Mouse (Mus musculus) limb, embryonic 14.5 days (tissue): ENCODE measurements around the gene Spred1. TPM values are rescaled to one million over a fixed set of nuclear protein-coding genes. Genes with fewer than 3 reads are reported as not detected.

Experiments
- ATAC-seq: fragments of 200-750 bp; cut with Nextera tagmentation; 2 replicates; pipeline ENCODE4 v1.8.0; 2017; ENCODE audit warnings: low read depth, moderate number of reproducible peaks, moderate TSS enrichment; ENCODE audit not compliant: low FRiP score
- DNase-seq: peaks from one replicate; pipeline ENCODE4 v3.0.0-alpha.2; 2015; ENCODE audit warnings: low spot score
- H3K27ac ChIP-seq: fragments of 300-500 bp; sonication (generic); replicated peaks from 2 replicates; pipeline ENCODE4 v1.5.1; 2014; ENCODE audit warnings: low read depth, mild to moderate bottlenecking, low read length, moderate library complexity, mixed read lengths
- H3K27me3 ChIP-seq: fragments of 300-500 bp; sonication (generic); 2 replicates; pipeline ENCODE4 v1.6.1; 2014; ENCODE audit warnings: low read length, mixed read lengths; ENCODE audit not compliant: control insufficient read depth, insufficient read depth
- H3K36me3 ChIP-seq: fragments of 300-500 bp; sonication (generic); 2 replicates; pipeline ENCODE4 v1.6.1; 2014; ENCODE audit warnings: mild to moderate bottlenecking, low read length, moderate library complexity, mixed read lengths; ENCODE audit not compliant: control insufficient read depth, insufficient read depth
- H3K4me1 ChIP-seq: fragments of 300-500 bp; sonication (generic); 2 replicates; pipeline ENCODE4 v1.6.1; 2014; ENCODE audit warnings: antibody characterized with exemption, low read length, mixed read lengths; ENCODE audit not compliant: control insufficient read depth, insufficient read depth
- H3K4me2 ChIP-seq: fragments of 300-500 bp; sonication (generic); replicated peaks from 2 replicates; pipeline ENCODE4 v1.6.1; 2014; ENCODE audit warnings: low read depth, mild to moderate bottlenecking, low read length, moderate library complexity; ENCODE audit not compliant: severe bottlenecking
- H3K4me3 ChIP-seq: fragments of 300-500 bp; sonication (generic); replicated peaks from 2 replicates; pipeline ENCODE4 v1.5.1; 2014; ENCODE audit warnings: low read length
- H3K9ac ChIP-seq: fragments of 300-500 bp; sonication (generic); 2 replicates; pipeline ENCODE4 v1.6.1; 2014; ENCODE audit warnings: mild to moderate bottlenecking, low read depth, low read length, moderate library complexity; ENCODE audit not compliant: severe bottlenecking
- H3K9me3 ChIP-seq: fragments of 300-500 bp; sonication (generic); 2 replicates; pipeline ENCODE4 v1.6.1; 2016; ENCODE audit warnings: low read length; ENCODE audit not compliant: control insufficient read depth
- POLR2A ChIP-seq: fragments of 200-500 bp; IDR thresholded peaks from 2 replicates; pipeline ENCODE4 v1.8.0; 2012; ENCODE audit warnings: inconsistent platforms, mild to moderate bottlenecking, moderate library complexity, borderline replicate concordance; ENCODE audit not compliant: insufficient read depth, insufficient read length; ENCODE audit errors: extremely low read depth
- WGBS: fragments of 180-500 bp; shearing (Covaris S2); extraction: QIAGEN DNeasy Blood & Tissue Kit; methylation state at CpG from one replicate; pipeline ENCODE4 v1.1.7; 2014; 5-methylcytosine and 5-hydroxymethylcytosine counted together
- polyA plus RNA-seq, 2 experiments: library from polyadenylated mRNA; depleted of rRNA in 1 of 2; stranded (reverse) in 1 of 2; unstranded in 1 of 2; fragments of >200 nt; fragmentation: Nextera tagmentation in 1 of 2; extraction: Ambion mirVana in 1 of 2; gene quantifications; 2 replicates each; pipeline versions ENCODE4 v1.2.1 to v1.2.3; 2012 to 2014

The Spred1 gene
- polyA plus RNA-seq, 2 experiments: 23.6 to 30.8 TPM

DNA sequence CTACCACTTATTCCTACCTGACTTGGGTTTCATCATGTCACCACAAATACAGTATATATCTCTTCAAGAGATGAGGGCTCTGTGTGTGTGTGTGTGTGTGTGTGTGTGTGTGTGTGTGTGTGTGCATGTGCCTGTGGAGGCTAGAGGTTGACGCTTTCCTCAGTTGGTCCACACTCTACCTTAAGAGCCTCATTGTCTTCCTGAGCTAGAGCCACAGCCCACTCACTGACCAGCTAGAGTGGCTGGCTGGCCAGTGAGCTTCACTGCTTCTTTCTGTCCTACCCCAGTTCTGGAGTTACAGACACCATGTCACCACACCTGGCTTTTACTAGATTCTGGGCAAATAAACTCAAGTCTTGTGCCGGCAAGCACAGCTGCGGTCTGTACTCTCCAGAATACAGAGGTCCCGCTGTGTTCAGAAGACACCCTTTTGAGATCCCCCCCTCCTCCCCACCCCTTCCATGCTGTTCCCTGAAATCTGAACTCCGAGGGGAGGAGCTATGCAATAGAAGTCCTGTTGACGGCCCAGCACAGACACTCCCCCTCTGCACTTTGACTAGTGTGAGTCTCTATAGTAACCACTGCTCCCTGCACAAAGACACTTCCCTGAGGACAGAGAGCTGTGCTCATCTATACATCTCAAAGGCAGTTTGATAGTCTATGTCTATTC, 89.4 kb downstream of the Spred1 start:
- 0 out of 2 replicates have a peak overlapping the region, but pooled peaks have one; percentile 0 for H3K4me3 ChIP-seq
- peak overlapping the region; percentile 33; the same call in 1 of the 2 replicates for H3K4me2 ChIP-seq

DNA sequence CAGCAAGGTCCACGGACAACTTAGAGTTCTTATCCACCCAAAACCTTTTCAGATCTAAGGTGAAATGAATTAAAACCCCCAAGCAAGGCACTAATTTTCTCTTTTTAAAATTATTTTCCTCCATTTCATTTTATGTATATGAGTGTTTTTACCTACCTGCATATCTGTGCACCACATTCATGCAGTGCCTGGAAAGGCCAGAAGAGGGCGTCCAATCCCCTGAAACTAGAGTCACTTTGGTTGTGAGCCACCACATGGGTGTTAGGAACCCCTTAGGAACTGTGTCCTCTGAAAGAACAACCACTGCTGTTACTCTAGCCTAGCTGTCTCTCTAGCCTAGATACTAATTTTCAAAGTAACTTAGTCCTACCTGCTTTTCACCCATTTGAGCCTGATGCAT, 95.0 kb downstream of the Spred1 start:
- TF ChIP-seq POLR2A: no peak
- no peak overlapping the region for H3K27ac ChIP-seq
- H3K9ac ChIP-seq: no peak overlapping the region
- no peak for DNase-seq
- no peak overlapping the region for H3K4me3 ChIP-seq
- 43% methylated on average over 2 of the region's 2 CpGs for WGBS
- ATAC-seq: no peak
- no peaks in the 10 kb centered on the region for H3K27me3 ChIP-seq
- H3K36me3 ChIP-seq: no peaks in the 10 kb centered on the region
- H3K9me3 ChIP-seq: no peaks in the 10 kb centered on the region
- H3K4me1 ChIP-seq: peaks cover 11% of the 10 kb centered on the region; the same call in 1 of the 2 replicates
- no peak overlapping the region for H3K4me2 ChIP-seq

More for the DNA sequence above, 89.4 kb downstream of the Spred1 start:
- Histone ChIP-seq H3K9me3 (no peaks in the 10 kb centered on the region), H3K36me3 (no peaks in the 10 kb centered on the region), H3K27me3 (no peaks in the 10 kb centered on the region), H3K27ac (peak overlapping the region; percentile 70; the same call in 1 of the 2 replicates), H3K9ac (no peak overlapping the region), H3K4me1 (peaks cover 18% of the 10 kb centered on the region)
- DNase-seq (peak; percentile 79), ATAC-seq (peak; percentile 95)
- 4% methylated on average over 6 of the region's 6 CpGs for WGBS
- TF ChIP-seq POLR2A: no peak

DNA sequence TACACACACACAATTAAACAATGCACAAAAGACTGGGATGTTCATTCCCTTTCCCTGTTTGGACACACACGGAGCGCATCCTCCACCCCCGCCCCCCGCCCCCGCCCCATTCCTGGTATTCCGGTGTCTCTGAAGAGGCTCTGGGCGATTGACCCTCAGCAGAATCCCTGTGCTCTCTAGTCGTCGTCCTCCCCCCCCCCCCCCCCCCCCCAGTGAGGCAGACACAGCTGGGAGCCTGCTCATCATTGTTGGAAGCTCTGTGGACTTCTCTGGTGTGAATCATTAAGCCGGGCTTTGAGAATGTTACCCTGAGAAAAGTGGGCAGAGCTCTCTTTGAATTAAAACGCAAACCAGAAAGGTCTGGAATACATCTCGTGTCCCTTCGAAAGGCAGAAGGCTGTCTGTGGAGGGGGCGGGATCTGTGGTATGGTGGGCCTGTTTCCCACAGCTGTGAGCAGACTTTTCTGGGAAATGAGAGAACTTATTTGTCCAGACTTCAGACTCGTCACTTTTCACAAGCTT, 96.6 kb downstream of the Spred1 start:
- no peak for TF ChIP-seq POLR2A
- H3K27me3 ChIP-seq: no peaks in the 10 kb centered on the region
- no peaks in the 10 kb centered on the region for H3K36me3 ChIP-seq
- DNase-seq (peak; percentile 73), ATAC-seq (peak; percentile 90)
- H3K4me3 ChIP-seq: no peak overlapping the region
- no peaks in the 10 kb centered on the region for H3K9me3 ChIP-seq
- peak overlapping the region; percentile 3; the same call in 1 of the 2 replicates for H3K4me2 ChIP-seq
- H3K9ac ChIP-seq: no peak overlapping the region
- H3K27ac ChIP-seq: peak overlapping the region; percentile 62
- 14% methylated on average over 14 of the region's 15 CpGs for WGBS
- H3K4me1 ChIP-seq: peaks cover 11% of the 10 kb centered on the region; the same call in 1 of the 2 replicates

DNA sequence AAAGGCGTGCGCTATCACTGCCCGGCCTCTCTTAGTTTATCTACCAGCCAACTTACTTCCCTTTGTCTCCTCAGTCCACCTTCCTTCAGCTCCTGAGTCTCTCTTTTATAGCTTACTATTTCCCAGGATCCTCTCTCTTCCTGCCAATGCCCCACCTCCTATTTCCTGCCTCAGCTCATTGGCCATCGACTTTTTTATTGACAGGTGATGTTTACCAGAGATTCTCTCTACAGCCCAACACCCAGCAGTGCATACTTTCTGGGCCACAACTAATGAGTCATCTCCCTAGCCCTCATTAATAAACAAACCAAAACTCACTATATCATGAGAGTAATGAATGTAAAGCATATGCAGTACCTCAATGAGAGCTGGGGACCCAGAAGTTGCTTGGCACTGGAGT, 98.4 kb downstream of the Spred1 start:
- Histone ChIP-seq H3K36me3 (no peaks in the 10 kb centered on the region), H3K4me2 (no peak overlapping the region), H3K27ac (no peak overlapping the region), H3K4me1 (peaks cover 11% of the 10 kb centered on the region; the same call in 1 of the 2 replicates), H3K9me3 (no peaks in the 10 kb centered on the region), H3K4me3 (no peak overlapping the region), H3K27me3 (no peaks in the 10 kb centered on the region), H3K9ac (no peak overlapping the region)
- no peak for TF ChIP-seq POLR2A
- no peak for DNase-seq
- WGBS: 90% methylated on average over 4 of the region's 4 CpGs
- ATAC-seq: no peak

DNA sequence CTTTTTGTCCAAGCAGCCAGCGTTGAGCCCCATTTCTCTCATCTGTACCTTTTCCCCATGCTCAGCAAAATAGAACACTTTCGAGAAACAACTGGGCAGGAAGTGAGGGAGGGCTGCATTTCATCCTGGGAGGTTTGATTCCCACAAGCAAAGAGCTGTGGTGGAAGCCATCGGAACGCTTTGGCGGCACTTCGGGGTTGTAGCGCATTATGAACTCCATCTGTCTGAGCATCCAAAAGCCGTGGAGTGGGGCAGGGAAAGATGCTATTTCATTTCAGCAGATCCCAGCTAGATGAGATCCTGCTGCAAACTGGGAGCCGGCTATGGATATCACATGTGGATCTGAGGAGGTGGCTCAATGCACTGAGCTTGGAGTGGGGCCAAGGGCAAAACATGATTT, 101.5 kb downstream of the Spred1 start:
- no peaks in the 10 kb centered on the region for H3K27me3 ChIP-seq
- WGBS: 55% methylated on average over 9 of the region's 9 CpGs
- no peak overlapping the region for H3K9ac ChIP-seq
- TF ChIP-seq POLR2A: no peak
- H3K4me2 ChIP-seq: no peak overlapping the region
- no peak overlapping the region for H3K27ac ChIP-seq
- DNase-seq (peak; percentile 35), ATAC-seq (no peak)
- H3K4me1 ChIP-seq: peaks cover 4% of the 10 kb centered on the region; the same call in 1 of the 2 replicates
- no peak overlapping the region for H3K4me3 ChIP-seq
- H3K9me3 ChIP-seq: no peaks in the 10 kb centered on the region
- H3K36me3 ChIP-seq: no peaks in the 10 kb centered on the region
